Mouse (Mus musculus) stomach, postnatal 0 days (tissue): ENCODE data around the gene Nup210.

Experiments used
- CTCF ChIP-seq: IDR thresholded peaks from 2 replicates; pipeline ENCODE4 v1.5.1; 2016; ENCODE audit warnings: antibody characterized with exemption, low read depth, mild to moderate bottlenecking, moderate library complexity
- EP300 ChIP-seq: optimal IDR thresholded peaks from 2 replicates; pipeline ENCODE3; 2016; ENCODE audit warnings: antibody characterized with exemption

DNA sequence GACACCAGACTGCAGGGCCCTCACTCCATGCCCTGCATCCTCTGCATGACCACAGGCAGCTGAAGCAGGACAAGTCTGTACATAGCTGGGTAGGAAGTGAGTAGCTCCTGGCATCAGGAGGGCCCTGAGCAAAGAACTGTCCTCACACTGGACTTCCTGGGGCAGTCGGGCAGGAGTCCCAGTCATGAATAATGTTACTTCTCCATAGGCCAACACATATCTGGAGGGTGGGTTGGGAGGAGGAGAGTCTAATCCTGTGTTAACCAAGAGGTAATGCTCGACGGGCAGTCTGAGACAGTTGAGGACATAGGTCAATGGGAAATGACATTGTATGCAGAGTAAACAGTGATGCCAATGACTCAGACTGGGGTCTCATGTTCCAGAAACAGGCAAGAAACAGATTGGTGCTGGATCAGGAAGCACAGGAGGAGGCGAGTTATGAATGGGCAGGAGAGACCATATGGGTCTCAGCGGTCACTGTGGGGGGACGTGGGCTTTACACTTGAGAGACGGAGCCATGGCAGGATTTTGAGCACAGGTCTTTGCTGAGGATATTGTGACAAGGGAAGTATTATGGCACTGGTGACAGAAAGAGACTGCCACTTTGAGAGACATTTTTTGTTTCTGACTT, 99.9 kb downstream of the Nup210 start:
- TF ChIP-seq CTCF: no peak
- TF ChIP-seq EP300: no peak
